Mouse (Mus musculus) C2C12 (cell line): Measurements from ENCODE around the gene Tbc1d10a. TPM values are rescaled to one million over a fixed set of nuclear protein-coding genes. Genes with fewer than 3 reads are reported as not detected.

Source experiments
- H3K27me3 ChIP-seq: one replicate; pipeline ENCODE4 v1.6.1; 2011; ENCODE audit not compliant: control insufficient read depth, insufficient read depth, insufficient read length
- H3K36me3 ChIP-seq: one replicate; pipeline ENCODE4 v1.6.1; 2011; ENCODE audit not compliant: control insufficient read depth, insufficient read depth
- H3K4me3 ChIP-seq: one replicate; pipeline ENCODE4 v1.5.1; 2011; ENCODE audit warnings: mild to moderate bottlenecking, control low read depth; ENCODE audit not compliant: poor library complexity, insufficient read depth, severe bottlenecking
- H3K79me2 ChIP-seq: one replicate; pipeline ENCODE4 v1.6.1; 2011; ENCODE audit not compliant: control insufficient read depth, insufficient read depth
- H3K79me3 ChIP-seq: one replicate; pipeline ENCODE4 v1.6.1; 2011; ENCODE audit warnings: low read depth, control low read depth
- H3ac ChIP-seq: one replicate; pipeline ENCODE3; 2011; ENCODE audit warnings: low read depth; ENCODE audit not compliant: control insufficient read depth, insufficient read length
- CEBPB ChIP-seq: IDR thresholded peaks from one replicate; pipeline ENCODE4 v1.6.1; 2011; ENCODE audit warnings: low read depth, mild to moderate bottlenecking, control low read depth, moderate library complexity
- CTCF ChIP-seq: IDR thresholded peaks from one replicate; pipeline ENCODE4 v1.5.1; 2011; ENCODE audit not compliant: control insufficient read depth, insufficient read depth, insufficient read length
- FOSL1 ChIP-seq: IDR thresholded peaks from one replicate; pipeline ENCODE4 v1.8.0; 2011; ENCODE audit warnings: mild to moderate bottlenecking, low read length; ENCODE audit not compliant: poor library complexity, insufficient read depth, severe bottlenecking
- MAX ChIP-seq: IDR thresholded peaks from one replicate; pipeline ENCODE4 v1.6.1; 2011; ENCODE audit warnings: mild to moderate bottlenecking, control low read depth
- MYOD1 ChIP-seq: IDR thresholded peaks from one replicate; pipeline ENCODE4 v1.6.1; 2011; ENCODE audit warnings: low read depth; ENCODE audit not compliant: control insufficient read depth, insufficient read length
- MYOG ChIP-seq: IDR thresholded peaks from one replicate; pipeline ENCODE4 v1.6.1; 2011; ENCODE audit not compliant: control insufficient read depth, insufficient read length; ENCODE audit errors: extremely low read depth
- USF1 ChIP-seq: IDR thresholded peaks from one replicate; pipeline ENCODE4 v1.6.1; 2011; ENCODE audit warnings: low read depth, mild to moderate bottlenecking, control low read depth, moderate library complexity
- polyA plus RNA-seq: library from polyadenylated mRNA; unstranded; fragments of >200 nt; fragmentation: generic; extraction: Trizol; gene quantifications from one replicate; pipeline ENCODE4 v1.2.1, GENCODE M21; 2012; ENCODE audit warnings: missing spikeins

The Tbc1d10a gene
- polyA plus RNA-seq, 1 experiment, result 22.4 TPM

DNA sequence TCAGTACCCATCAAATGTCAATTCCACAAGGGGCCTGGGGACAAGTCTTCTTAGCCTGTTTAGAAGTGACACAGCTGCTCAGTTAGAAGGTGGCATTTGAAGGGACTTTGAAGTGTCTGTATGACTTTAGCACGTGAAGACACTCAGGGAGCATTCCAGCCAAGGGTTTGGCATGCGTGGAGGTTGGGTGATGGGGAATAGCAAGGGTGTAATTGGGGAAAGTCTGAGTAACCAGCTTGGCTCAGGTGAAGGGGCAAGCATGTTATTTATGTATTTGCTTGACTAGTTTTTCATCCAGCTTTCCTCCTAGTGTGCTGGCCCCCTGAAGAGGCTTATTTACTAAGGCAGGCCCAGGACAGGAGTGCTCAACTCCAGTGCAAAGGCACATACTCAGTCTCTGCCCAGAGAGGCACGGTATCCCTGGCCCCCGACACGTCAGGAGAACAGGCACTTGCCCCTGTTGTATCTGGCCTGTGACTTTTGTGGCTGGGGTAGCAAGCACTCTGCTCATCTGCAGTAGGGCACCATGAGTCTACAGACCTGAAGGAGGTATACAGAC is 18.6 kb downstream of the Tbc1d10a start:
- Histone ChIP-seq H3K36me3 (peaks cover 28% of the 10 kb centered on the region), H3K4me3 (no peak overlapping the region), H3K79me2 (peaks cover 7% of the 10 kb centered on the region), H3K27me3 (no peaks in the 10 kb centered on the region), H3ac (no peak overlapping the region), H3K79me3 (peaks cover 1% of the 10 kb centered on the region)
- no peak for TF ChIP-seq FOSL1
- no peak for TF ChIP-seq CTCF
- no peak for TF ChIP-seq CEBPB
- no peak for TF ChIP-seq MAX
- no peak for TF ChIP-seq MYOG
- TF ChIP-seq USF1, result no peak
- no peak for TF ChIP-seq MYOD1

DNA sequence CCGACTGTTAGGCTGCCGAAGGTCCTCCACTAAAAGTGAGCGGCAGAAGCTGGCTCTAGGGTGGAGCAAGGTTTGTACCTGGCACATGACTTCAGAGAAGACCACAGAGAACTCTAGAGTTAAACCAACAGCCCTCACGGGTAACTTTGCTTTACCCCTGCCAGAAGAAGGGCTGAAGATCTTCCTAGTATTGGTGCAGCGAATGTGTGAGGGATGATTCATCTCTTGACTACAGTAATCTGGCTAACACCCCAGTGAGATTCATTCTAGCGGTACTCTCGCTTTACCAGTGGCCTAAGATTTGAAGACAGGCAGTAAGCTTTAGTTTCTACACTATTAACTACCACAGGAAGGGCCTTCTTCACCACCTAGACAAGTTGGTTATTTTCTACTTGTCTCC is 19.4 kb downstream of the Tbc1d10a start:
- Histone ChIP-seq H3K4me3 (no peak overlapping the region), H3K36me3 (peaks cover 28% of the 10 kb centered on the region), H3K79me2 (peaks cover 7% of the 10 kb centered on the region), H3K27me3 (no peaks in the 10 kb centered on the region), H3K79me3 (peaks cover 1% of the 10 kb centered on the region), H3ac (no peak overlapping the region)
- no peak for TF ChIP-seq USF1
- TF ChIP-seq CEBPB, result no peak
- TF ChIP-seq FOSL1, result no peak

DNA sequence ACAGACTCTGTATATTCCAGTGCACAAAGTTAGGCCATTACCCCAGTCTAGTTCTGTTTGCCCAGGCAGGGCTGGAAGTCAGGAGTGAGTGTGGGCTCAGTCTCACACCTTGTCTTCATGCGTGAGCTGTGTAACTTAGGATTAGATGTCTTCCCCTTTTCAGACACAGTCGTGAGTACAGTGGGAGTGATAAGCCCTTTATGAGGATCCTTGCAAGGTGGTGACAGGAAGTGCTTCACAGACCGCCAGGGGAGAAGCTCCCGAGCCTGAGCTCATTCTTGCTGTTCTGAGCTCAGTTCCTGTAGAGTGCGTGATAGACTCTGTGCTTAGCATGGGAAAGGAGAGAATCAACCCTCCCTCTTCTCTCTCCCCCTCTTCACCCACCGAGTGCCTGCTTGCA is 20.0 kb downstream of the Tbc1d10a start:
- H3K79me2 ChIP-seq, result peaks cover 7% of the 10 kb centered on the region

DNA sequence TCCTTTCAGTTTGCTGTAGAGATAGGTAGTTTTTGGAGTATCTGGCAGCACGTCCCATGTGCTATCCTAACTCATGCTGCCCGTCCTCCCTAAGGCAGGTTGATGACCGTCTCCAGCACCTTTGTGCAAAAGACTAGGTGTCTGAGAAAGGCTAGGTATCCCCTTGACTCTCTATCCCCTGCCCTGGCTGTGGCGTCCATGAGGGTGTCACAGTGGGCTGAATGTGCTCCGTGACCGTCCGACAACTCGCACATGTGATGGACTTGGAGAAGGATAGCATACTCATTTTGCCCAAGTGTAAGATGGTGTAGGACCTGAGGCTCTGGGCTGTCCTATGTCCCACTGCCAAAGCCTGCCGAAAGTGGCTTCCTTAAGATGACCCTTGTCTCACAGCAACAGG is 21.1 kb downstream of the Tbc1d10a start:
- H3K4me3 ChIP-seq, result no peak overlapping the region
- H3ac ChIP-seq, result no peak overlapping the region
- H3K36me3 ChIP-seq, result peaks cover 39% of the 10 kb centered on the region
- no peaks in the 10 kb centered on the region for H3K27me3 ChIP-seq
- peaks cover 7% of the 10 kb centered on the region for H3K79me2 ChIP-seq
- no peak for TF ChIP-seq USF1
- no peak for TF ChIP-seq CTCF
- no peak for TF ChIP-seq MYOD1
- TF ChIP-seq FOSL1, result no peak
- no peak for TF ChIP-seq MYOG
- no peak for TF ChIP-seq CEBPB
- TF ChIP-seq MAX, result no peak
- no peaks in the 10 kb centered on the region for H3K79me3 ChIP-seq

More for the DNA sequence above, 20.0 kb downstream of the Tbc1d10a start:
- TF ChIP-seq FOSL1, result no peak
- no peak for TF ChIP-seq MYOG
- no peak for TF ChIP-seq CEBPB
- TF ChIP-seq CTCF, result no peak
- no peak for TF ChIP-seq MYOD1
- no peak for TF ChIP-seq MAX
- no peak for TF ChIP-seq USF1
- H3K27me3 ChIP-seq, result no peaks in the 10 kb centered on the region
- peaks cover under 1% of the 10 kb centered on the region for H3K79me3 ChIP-seq
- peaks cover 32% of the 10 kb centered on the region for H3K36me3 ChIP-seq
- no peak overlapping the region for H3K4me3 ChIP-seq
- no peak overlapping the region for H3ac ChIP-seq

DNA sequence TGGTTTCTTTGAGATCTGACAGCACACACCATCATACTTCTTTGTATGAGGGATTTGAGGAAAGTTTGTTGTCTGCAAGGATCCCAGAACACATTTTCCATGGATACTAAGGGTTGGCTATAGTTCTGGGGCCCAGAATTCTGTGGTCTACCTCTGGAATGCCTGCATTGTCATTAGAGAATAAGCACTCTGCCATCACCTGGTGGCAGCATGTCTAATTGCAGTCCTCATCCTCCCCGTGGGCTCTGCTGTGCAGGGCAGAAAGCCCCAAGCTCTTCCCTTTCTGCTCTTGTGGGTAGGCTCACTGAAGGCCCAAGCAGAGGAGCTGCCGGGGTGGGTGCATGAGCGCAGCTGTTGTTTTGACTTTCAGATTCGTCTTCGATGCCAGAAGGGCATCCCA is 23.0 kb downstream of the Tbc1d10a start:
- H3K36me3 ChIP-seq, result peaks cover 53% of the 10 kb centered on the region
- H3K79me2 ChIP-seq, result no peaks in the 10 kb centered on the region
- no peaks in the 10 kb centered on the region for H3K79me3 ChIP-seq
- no peaks in the 10 kb centered on the region for H3K27me3 ChIP-seq
- TF ChIP-seq MYOG (no peak), CTCF (peak; percentile 26), CEBPB (no peak), MYOD1 (no peak), USF1 (no peak), FOSL1 (no peak), MAX (no peak)
- H3ac ChIP-seq, result no peak overlapping the region
- no peak overlapping the region for H3K4me3 ChIP-seq

DNA sequence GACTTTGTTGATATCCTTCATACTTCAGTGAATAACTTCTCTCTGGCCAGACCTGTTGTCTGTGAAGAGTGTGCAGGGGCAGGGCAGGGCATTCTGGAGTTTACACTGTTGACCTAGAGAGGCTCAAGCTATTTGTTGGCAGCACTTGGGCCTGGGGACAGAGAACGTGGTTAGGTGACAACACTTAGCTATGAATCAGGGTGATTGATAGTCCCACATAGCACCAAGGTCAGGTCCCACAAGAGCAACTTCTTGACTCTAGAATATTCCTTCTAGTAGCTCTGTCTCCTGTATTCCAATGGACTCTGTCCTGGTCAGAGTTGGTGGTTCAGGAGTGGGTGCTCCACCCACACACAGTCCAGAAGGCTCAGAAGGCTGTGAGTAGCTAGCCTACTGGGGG is 24.2 kb downstream of the Tbc1d10a start:
- no peaks in the 10 kb centered on the region for H3K79me2 ChIP-seq
- H3ac ChIP-seq, result no peak overlapping the region
- no peaks in the 10 kb centered on the region for H3K79me3 ChIP-seq
- no peaks in the 10 kb centered on the region for H3K27me3 ChIP-seq
- peaks cover 57% of the 10 kb centered on the region for H3K36me3 ChIP-seq
- no peak overlapping the region for H3K4me3 ChIP-seq
- TF ChIP-seq MYOD1, result no peak
- no peak for TF ChIP-seq FOSL1
- no peak for TF ChIP-seq CTCF
- no peak for TF ChIP-seq CEBPB
- no peak for TF ChIP-seq MAX
- TF ChIP-seq USF1, result no peak
- TF ChIP-seq MYOG, result no peak
